Mouse (Mus musculus): ENCODE data around the gene Zcchc10. TPM values are rescaled to one million over a fixed set of nuclear protein-coding genes. Genes with fewer than 3 reads are reported as not detected.
"Not testable (repeated sequence)": the region's sequence is repeated elsewhere in the genome, so short reads cannot be mapped to it uniquely, and the experiment has no call there.

Gene Zcchc10
- polyA plus RNA-seq, 1 experiment from 2014 or later: 15.1 TPM

GRCm38 (mm10) chr11:53332076-53332680 lies 7.7 kb downstream of the Zcchc10 start:
- peaks cover 58% of the 10 kb centered on the region for H3K36me3 ChIP-seq (ENCODE audit: control insufficient read depth, insufficient read depth, low read length)
- H3K4me2 ChIP-seq (ENCODE audit: low read length): no peak overlapping the region
- no peak overlapping the region for H3K4me3 ChIP-seq (replicated peaks; ENCODE audit: low read depth, low read length)
- no peaks in the 10 kb centered on the region for H3K27me3 ChIP-seq (ENCODE audit: control insufficient read depth, insufficient read depth, low read length)
- no peaks in the 10 kb centered on the region for H3K9me3 ChIP-seq (ENCODE audit: control insufficient read depth, low read length)
- H3K9ac ChIP-seq (replicated peaks; ENCODE audit: low read length): no peak overlapping the region
- no peak for DNase-seq
- ATAC-seq (ENCODE audit: low FRiP score, low TSS enrichment): no peak
- 92% methylated on average over 14 of the region's 14 CpGs for WGBS
- no peaks in the 10 kb centered on the region for H3K4me1 ChIP-seq (ENCODE audit: control insufficient read depth, insufficient read depth, low read length)
- no peak overlapping the region for H3K27ac ChIP-seq (replicated peaks; ENCODE audit: low read depth, low read length)

DNA sequence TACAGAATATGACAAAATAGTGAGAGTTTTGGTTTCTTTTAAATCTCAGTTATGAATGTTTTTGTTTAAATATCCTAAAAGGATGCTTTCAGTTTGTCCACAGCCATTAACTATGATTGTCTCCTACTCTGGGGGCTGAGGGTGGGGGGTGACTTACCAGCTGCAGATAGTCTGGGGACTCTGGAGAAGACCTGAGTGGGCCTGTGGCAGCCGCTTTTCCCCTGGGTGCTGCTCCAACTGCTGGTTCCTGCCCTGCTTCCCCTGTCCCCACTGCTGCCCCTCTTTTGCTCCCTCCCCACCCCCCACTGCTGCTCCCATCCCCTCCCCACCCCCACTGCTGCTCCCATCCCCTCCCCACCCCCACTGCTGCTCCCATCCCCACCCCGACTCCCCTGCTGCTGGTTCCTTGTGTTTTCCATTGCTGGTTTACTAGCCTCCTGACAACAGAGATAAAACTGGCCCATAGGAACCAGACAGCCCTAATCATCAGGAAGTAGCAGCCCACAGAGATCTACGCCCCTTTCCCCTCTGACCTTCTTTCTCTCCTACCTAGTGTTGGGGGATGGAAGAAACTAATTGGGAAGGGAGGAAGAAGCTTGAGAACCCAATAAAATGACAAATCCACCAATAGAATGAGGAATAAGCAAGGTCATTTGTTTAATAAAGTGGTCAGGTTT lies 11.2 kb downstream of the Zcchc10 start:
- ATAC-seq (ENCODE audit: low FRiP score, low TSS enrichment): no peak
- 44% methylated on average over 3 of the region's 3 CpGs for WGBS
- Histone ChIP-seq H3K27ac (replicated peaks; ENCODE audit: low read depth, low read length) (no peak overlapping the region), H3K4me3 (replicated peaks; ENCODE audit: low read depth, low read length) (no peak overlapping the region), H3K36me3 (ENCODE audit: control insufficient read depth, insufficient read depth, low read length) (peaks cover 25% of the 10 kb centered on the region), H3K4me2 (ENCODE audit: low read length) (no peak overlapping the region), H3K9ac (replicated peaks; ENCODE audit: low read length) (no peak overlapping the region), H3K27me3 (ENCODE audit: control insufficient read depth, insufficient read depth, low read length) (no peaks in the 10 kb centered on the region), H3K4me1 (ENCODE audit: control insufficient read depth, insufficient read depth, low read length) (no peaks in the 10 kb centered on the region), H3K9me3 (ENCODE audit: control insufficient read depth, low read length) (no peaks in the 10 kb centered on the region)
- DNase-seq: no peak

DNA sequence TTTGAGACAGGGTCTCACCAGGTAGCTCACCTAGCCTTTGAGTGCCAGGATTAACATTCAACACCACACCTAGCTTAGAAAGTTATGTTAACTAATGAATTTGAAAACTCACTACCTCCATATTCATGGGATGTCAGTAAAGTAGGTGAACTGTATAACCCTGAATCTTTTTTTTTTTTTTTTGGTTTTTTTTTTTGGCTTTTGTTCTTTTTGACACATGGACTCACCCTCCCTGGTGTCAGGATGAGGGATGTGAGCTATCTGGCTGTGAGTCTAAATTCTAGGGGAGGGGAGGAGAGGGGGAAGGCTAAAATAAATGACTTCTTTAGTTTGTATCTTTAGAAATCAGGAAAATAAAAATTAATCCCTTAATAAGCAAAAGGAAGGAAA lies 11.7 kb downstream of the Zcchc10 start:
- DNase-seq: no peak
- no peaks in the 10 kb centered on the region for H3K27me3 ChIP-seq (ENCODE audit: control insufficient read depth, insufficient read depth, low read length)
- no peak overlapping the region for H3K4me2 ChIP-seq (ENCODE audit: low read length)
- H3K9ac ChIP-seq (replicated peaks; ENCODE audit: low read length): no peak overlapping the region
- no peak overlapping the region for H3K27ac ChIP-seq (replicated peaks; ENCODE audit: low read depth, low read length)
- no peak overlapping the region for H3K4me3 ChIP-seq (replicated peaks; ENCODE audit: low read depth, low read length)
- no peaks in the 10 kb centered on the region for H3K4me1 ChIP-seq (ENCODE audit: control insufficient read depth, insufficient read depth, low read length)
- peaks cover 22% of the 10 kb centered on the region for H3K36me3 ChIP-seq (ENCODE audit: control insufficient read depth, insufficient read depth, low read length)
- ATAC-seq (ENCODE audit: low FRiP score, low TSS enrichment): no peak
- no peaks in the 10 kb centered on the region for H3K9me3 ChIP-seq (ENCODE audit: control insufficient read depth, low read length)

DNA sequence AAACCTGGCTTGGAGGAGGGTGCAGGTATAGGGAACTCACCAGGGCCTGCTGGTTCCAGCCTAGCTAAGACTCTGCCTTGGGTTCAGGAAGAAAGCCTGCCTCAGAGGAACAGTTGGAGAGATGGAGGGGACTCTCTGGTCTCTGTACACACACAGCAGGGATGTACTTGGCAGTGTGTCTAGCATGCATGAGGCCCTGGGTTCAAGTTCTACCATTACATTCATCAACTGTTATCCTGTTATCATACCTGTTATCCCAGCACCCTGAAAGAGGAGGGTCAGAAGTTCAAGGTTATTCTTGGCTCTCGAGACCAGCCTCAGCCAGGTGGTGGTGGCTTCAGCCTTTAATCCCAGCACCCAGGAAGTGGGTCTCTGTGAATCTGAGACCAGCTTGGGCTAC lies 12.4 kb downstream of the Zcchc10 start:
- no peak overlapping the region for H3K9ac ChIP-seq (replicated peaks; ENCODE audit: low read length)
- no peak overlapping the region for H3K4me2 ChIP-seq (ENCODE audit: low read length)
- peaks cover 15% of the 10 kb centered on the region for H3K36me3 ChIP-seq (ENCODE audit: control insufficient read depth, insufficient read depth, low read length)
- no peaks in the 10 kb centered on the region for H3K4me1 ChIP-seq (ENCODE audit: control insufficient read depth, insufficient read depth, low read length)
- H3K27me3 ChIP-seq (ENCODE audit: control insufficient read depth, insufficient read depth, low read length): no peaks in the 10 kb centered on the region
- H3K9me3 ChIP-seq (ENCODE audit: control insufficient read depth, low read length): no peaks in the 10 kb centered on the region
- no peak for ATAC-seq (ENCODE audit: low FRiP score, low TSS enrichment)
- no peak overlapping the region for H3K27ac ChIP-seq (replicated peaks; ENCODE audit: low read depth, low read length)
- 70% methylated on average over 1 of the region's 1 CpGs for WGBS
- H3K4me3 ChIP-seq (replicated peaks; ENCODE audit: low read depth, low read length): no peak overlapping the region
- no peak for DNase-seq

DNA sequence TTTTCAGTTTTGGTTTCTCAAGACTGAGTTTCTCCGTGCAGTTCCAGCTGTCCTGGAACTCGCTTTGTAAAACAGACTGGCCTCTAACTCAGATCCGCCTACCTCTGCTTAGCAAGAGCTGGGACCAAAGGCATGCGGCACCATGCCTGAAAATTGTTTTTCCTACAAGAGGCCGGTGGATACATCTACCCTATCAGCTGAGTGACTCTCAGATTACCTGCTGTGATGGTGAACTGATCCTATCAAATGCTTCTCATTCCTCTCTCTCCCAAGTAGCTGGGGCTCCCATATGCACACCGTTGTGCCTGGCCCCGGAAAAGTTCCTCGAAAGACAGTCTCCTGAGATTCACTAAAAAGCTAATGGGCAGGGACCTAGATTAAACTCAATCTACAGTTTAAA lies 13.2 kb downstream of the Zcchc10 start:
- H3K27ac ChIP-seq (replicated peaks; ENCODE audit: low read depth, low read length): no peak overlapping the region
- no peak overlapping the region for H3K4me3 ChIP-seq (replicated peaks; ENCODE audit: low read depth, low read length)
- H3K9me3 ChIP-seq (ENCODE audit: control insufficient read depth, low read length): no peaks in the 10 kb centered on the region
- no peaks in the 10 kb centered on the region for H3K4me1 ChIP-seq (ENCODE audit: control insufficient read depth, insufficient read depth, low read length)
- ATAC-seq (ENCODE audit: low FRiP score, low TSS enrichment) (no peak), DNase-seq (no peak)
- H3K27me3 ChIP-seq (ENCODE audit: control insufficient read depth, insufficient read depth, low read length): no peaks in the 10 kb centered on the region
- 73% methylated on average over 8 of the region's 8 CpGs for WGBS
- H3K4me2 ChIP-seq (ENCODE audit: low read length): no peak overlapping the region
- H3K36me3 ChIP-seq (ENCODE audit: control insufficient read depth, insufficient read depth, low read length): peaks cover 7% of the 10 kb centered on the region
- no peak overlapping the region for H3K9ac ChIP-seq (replicated peaks; ENCODE audit: low read length)

- not testable (repeated sequence) for DNase-seq; H3K36me3 ChIP-seq (ENCODE audit: control insufficient read depth, insufficient read depth, low read length); ATAC-seq (ENCODE audit: low FRiP score, low TSS enrichment); H3K4me2 ChIP-seq (ENCODE audit: low read length); H3K27ac ChIP-seq (replicated peaks; ENCODE audit: low read depth, low read length); H3K9me3 ChIP-seq (ENCODE audit: control insufficient read depth, low read length); H3K4me3 ChIP-seq (replicated peaks; ENCODE audit: low read depth, low read length); H3K27me3 ChIP-seq (ENCODE audit: control insufficient read depth, insufficient read depth, low read length); H3K4me1 ChIP-seq (ENCODE audit: control insufficient read depth, insufficient read depth, low read length); H3K9ac ChIP-seq (replicated peaks; ENCODE audit: low read length)
- 92% methylated on average over 10 of the region's 10 CpGs for WGBS
These were observed 16.5 kb downstream of the Zcchc10 start for GRCm38 (mm10) chr11:53341019-53341418.

DNA sequence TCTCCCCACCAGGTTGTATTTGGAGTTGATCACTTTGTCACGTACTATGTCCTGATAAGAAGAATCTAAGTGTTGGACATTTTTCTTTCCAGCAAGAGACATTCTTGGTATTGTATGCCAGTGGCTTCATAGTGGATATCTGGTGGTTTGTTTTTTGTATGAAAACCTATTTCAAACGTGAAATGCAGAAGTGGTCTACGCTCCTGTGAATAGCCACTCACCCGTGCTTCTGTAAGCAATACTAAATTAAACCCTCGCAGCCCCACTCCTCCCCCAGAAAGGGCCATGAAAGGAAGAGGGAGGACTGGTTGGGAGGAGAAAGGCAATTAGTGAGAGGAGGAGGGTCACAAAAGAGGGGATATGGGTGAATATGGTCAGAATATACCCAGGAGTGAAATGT lies 18.2 kb downstream of the Zcchc10 start:
- no peak for ATAC-seq (ENCODE audit: low FRiP score, low TSS enrichment)

DNA sequence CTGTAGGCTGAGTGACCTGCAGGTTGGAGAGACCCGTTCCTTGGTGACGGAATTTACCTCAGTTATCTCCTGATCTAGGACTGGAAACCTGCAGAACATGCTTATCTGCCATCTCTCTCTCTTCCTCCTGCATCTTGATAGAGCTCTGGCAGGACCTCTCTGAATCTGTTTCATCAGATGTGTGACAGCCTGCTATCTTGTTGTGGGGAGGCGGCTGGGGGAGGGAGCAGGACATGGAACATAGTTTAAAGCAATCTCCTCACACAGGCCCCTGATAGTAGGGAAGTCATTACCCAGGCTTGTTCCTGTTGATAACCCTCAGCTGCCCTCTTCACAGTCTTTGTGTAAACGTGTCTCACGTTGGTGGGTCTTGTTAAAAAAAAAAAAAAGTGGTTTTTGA lies 20.8 kb downstream of the Zcchc10 start:
- Histone ChIP-seq H3K4me1 (ENCODE audit: control insufficient read depth, insufficient read depth, low read length) (peaks cover 4% of the 10 kb centered on the region; the same call in 1 of the 2 replicates), H3K9ac (replicated peaks; ENCODE audit: low read length) (no peak overlapping the region), H3K4me3 (replicated peaks; ENCODE audit: low read depth, low read length) (no peak overlapping the region), H3K9me3 (ENCODE audit: control insufficient read depth, low read length) (no peaks in the 10 kb centered on the region), H3K27me3 (ENCODE audit: control insufficient read depth, insufficient read depth, low read length) (no peaks in the 10 kb centered on the region), H3K27ac (replicated peaks; ENCODE audit: low read depth, low read length) (no peak overlapping the region), H3K4me2 (ENCODE audit: low read length) (no peak overlapping the region), H3K36me3 (ENCODE audit: control insufficient read depth, insufficient read depth, low read length) (no peaks in the 10 kb centered on the region)
- WGBS: 48% methylated on average over 5 of the region's 5 CpGs
- ATAC-seq (ENCODE audit: low FRiP score, low TSS enrichment) (no peak), DNase-seq (no peak)

More for the DNA sequence above, 18.2 kb downstream of the Zcchc10 start:
- H3K4me3 ChIP-seq (replicated peaks; ENCODE audit: low read depth, low read length): no peak overlapping the region
- no peak overlapping the region for H3K27ac ChIP-seq (replicated peaks; ENCODE audit: low read depth, low read length)
- no peak overlapping the region for H3K9ac ChIP-seq (replicated peaks; ENCODE audit: low read length)
- no peak overlapping the region for H3K4me2 ChIP-seq (ENCODE audit: low read length)
- no peaks in the 10 kb centered on the region for H3K36me3 ChIP-seq (ENCODE audit: control insufficient read depth, insufficient read depth, low read length)
- H3K4me1 ChIP-seq (ENCODE audit: control insufficient read depth, insufficient read depth, low read length): no peaks in the 10 kb centered on the region
- H3K9me3 ChIP-seq (ENCODE audit: control insufficient read depth, low read length): no peaks in the 10 kb centered on the region
- H3K27me3 ChIP-seq (ENCODE audit: control insufficient read depth, insufficient read depth, low read length): no peaks in the 10 kb centered on the region
- WGBS: 77% methylated on average over 5 of the region's 5 CpGs
- DNase-seq: no peak

DNA sequence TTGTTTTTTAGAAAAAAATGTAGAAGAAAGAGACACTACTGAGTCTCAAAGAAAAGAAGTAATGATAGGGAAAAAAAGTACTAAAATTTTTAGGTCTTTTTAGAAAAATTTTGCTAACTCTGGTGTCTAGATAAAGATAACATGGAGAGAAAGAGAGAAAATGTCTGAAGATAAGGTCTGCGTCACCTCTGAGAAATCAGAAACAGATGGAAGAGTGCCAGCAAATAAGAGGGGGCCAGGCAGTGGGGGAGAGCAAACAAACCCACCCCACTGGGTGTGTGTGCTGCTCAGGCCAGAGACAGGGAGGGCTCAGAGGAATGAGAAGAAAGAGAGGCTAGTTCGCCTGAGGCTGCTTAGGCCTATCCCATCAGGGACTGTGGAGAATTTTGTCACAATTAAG lies 21.3 kb downstream of the Zcchc10 start:
- Histone ChIP-seq H3K9me3 (ENCODE audit: control insufficient read depth, low read length) (no peaks in the 10 kb centered on the region), H3K4me2 (ENCODE audit: low read length) (no peak overlapping the region), H3K9ac (replicated peaks; ENCODE audit: low read length) (no peak overlapping the region), H3K27me3 (ENCODE audit: control insufficient read depth, insufficient read depth, low read length) (no peaks in the 10 kb centered on the region), H3K4me3 (replicated peaks; ENCODE audit: low read depth, low read length) (no peak overlapping the region), H3K27ac (replicated peaks; ENCODE audit: low read depth, low read length) (no peak overlapping the region), H3K4me1 (ENCODE audit: control insufficient read depth, insufficient read depth, low read length) (peaks cover 4% of the 10 kb centered on the region; the same call in 1 of the 2 replicates), H3K36me3 (ENCODE audit: control insufficient read depth, insufficient read depth, low read length) (no peaks in the 10 kb centered on the region)
- DNase-seq (no peak), ATAC-seq (ENCODE audit: low FRiP score, low TSS enrichment) (no peak)
- WGBS: 57% methylated on average over 2 of the region's 2 CpGs

Data from midbrain, embryonic 14.5 days (tissue).